Mouse (Mus musculus) neural tube, embryonic 11.5 days (tissue): Measurements from ENCODE around the gene Zfp92. TPM values are rescaled to one million over a fixed set of nuclear protein-coding genes. Genes with fewer than 3 reads are reported as not detected.
A peak's percentile ranks its signal among the peaks of the same experiment; 100 is the strongest.

Source experiments
- ATAC-seq: fragments of 200-750 bp; cut with Nextera tagmentation; 2 replicates; pipeline ENCODE4 v1.8.0; 2017; ENCODE audit warnings: moderate number of reproducible peaks, mild to moderate bottlenecking, moderate TSS enrichment, moderate library complexity; ENCODE audit not compliant: insufficient read depth, low FRiP score, low TSS enrichment
- DNase-seq: peaks from one replicate; pipeline ENCODE4 v3.0.0-alpha.2; 2015; ENCODE audit warnings: low spot score
- H3K27ac ChIP-seq: fragments of 300-500 bp; sonication (generic); 2 replicates; pipeline ENCODE4 v1.5.1; 2014; ENCODE audit warnings: low read depth, mild to moderate bottlenecking, low read length
- H3K27me3 ChIP-seq: fragments of 300-500 bp; sonication (generic); 2 replicates; pipeline ENCODE4 v1.6.1; 2014; ENCODE audit warnings: mild to moderate bottlenecking, low read length, mixed read lengths; ENCODE audit not compliant: control insufficient read depth, insufficient read depth
- H3K36me3 ChIP-seq: fragments of 300-500 bp; sonication (generic); 2 replicates; pipeline ENCODE4 v1.6.1; 2014; ENCODE audit warnings: mild to moderate bottlenecking, low read length, moderate library complexity, mixed read lengths; ENCODE audit not compliant: control insufficient read depth, insufficient read depth
- H3K4me1 ChIP-seq: fragments of 300-500 bp; sonication (generic); 2 replicates; pipeline ENCODE4 v1.6.1; 2014; ENCODE audit warnings: low read length, mixed read lengths; ENCODE audit not compliant: control insufficient read depth, insufficient read depth
- H3K4me2 ChIP-seq: fragments of 300-500 bp; sonication (generic); 2 replicates; pipeline ENCODE4 v1.6.1; 2014; ENCODE audit warnings: low read depth, mild to moderate bottlenecking, moderate library complexity
- H3K4me3 ChIP-seq: fragments of 300-500 bp; sonication (generic); 2 replicates; pipeline ENCODE4 v1.5.1; 2014; ENCODE audit warnings: low read depth, low read length
- H3K9ac ChIP-seq: fragments of 300-500 bp; sonication (generic); 2 replicates; pipeline ENCODE4 v1.6.1; 2014; ENCODE audit warnings: mild to moderate bottlenecking, low read length
- H3K9me3 ChIP-seq: fragments of 300-500 bp; sonication (generic); 2 replicates; pipeline ENCODE4 v1.6.1; 2016; ENCODE audit warnings: low read length; ENCODE audit not compliant: control insufficient read depth
- whole genome bisulfite sequencing: fragments of 180-500 bp; shearing (Covaris S2); extraction: QIAGEN DNeasy Blood & Tissue Kit; methylation state at CpG from one replicate; pipeline ENCODE4 v1.1.7; 2014; 5-methylcytosine and 5-hydroxymethylcytosine counted together
- polyA plus RNA-seq: library from polyadenylated mRNA; unstranded; fragments of >200 nt; fragmentation: Nextera tagmentation; extraction: Ambion mirVana; gene quantifications from 2 replicates; pipeline ENCODE4 v1.2.1, GENCODE M21; 2014

The Zfp92 gene
- polyA plus RNA-seq, 1 experiment from 2014 or later: not detected

- WGBS: 40% methylated on average over 1 of the region's 1 CpGs
- no peak for ATAC-seq
These were observed 1.9 kb downstream of the Zfp92 start for GRCm38 (mm10) chrX:73412767-73413166.

GRCm38 (mm10) chrX:73430036-73430435, 19.1 kb downstream of the Zfp92 start:
- Histone ChIP-seq H3K36me3 (no peaks in the 10 kb centered on the region), H3K27me3 (no peaks in the 10 kb centered on the region), H3K27ac (no peak overlapping the region), H3K4me2 (no peak overlapping the region), H3K9ac (no peak overlapping the region), H3K4me3 (no peak overlapping the region), H3K4me1 (no peaks in the 10 kb centered on the region), H3K9me3 (no peaks in the 10 kb centered on the region)
- WGBS: 79% methylated on average over 2 of the region's 2 CpGs
- ATAC-seq (no peak), DNase-seq (no peak)

More at GRCm38 (mm10) chrX:73412767-73413166, 1.9 kb downstream of the Zfp92 start:
- Histone ChIP-seq H3K9me3 (no peaks in the 10 kb centered on the region), H3K9ac (no peak overlapping the region), H3K4me1 (no peaks in the 10 kb centered on the region), H3K36me3 (no peaks in the 10 kb centered on the region), H3K4me2 (no peak overlapping the region), H3K4me3 (no peak overlapping the region), H3K27ac (no peak overlapping the region), H3K27me3 (no peaks in the 10 kb centered on the region)
- no peak for DNase-seq

GRCm38 (mm10) chrX:73432850-73433249, 22.0 kb downstream of the Zfp92 start:
- Histone ChIP-seq H3K9me3 (no peaks in the 10 kb centered on the region), H3K9ac (no peak overlapping the region), H3K4me1 (no peaks in the 10 kb centered on the region), H3K36me3 (no peaks in the 10 kb centered on the region), H3K4me3 (no peak overlapping the region), H3K4me2 (no peak overlapping the region), H3K27me3 (no peaks in the 10 kb centered on the region), H3K27ac (no peak overlapping the region)
- 76% methylated on average over 5 of the region's 5 CpGs for WGBS
- no peak for DNase-seq
- ATAC-seq: no peak

- 85% methylated on average over 11 of the region's 11 CpGs for WGBS
- DNase-seq (no peak), ATAC-seq (no peak)
- H3K4me3 ChIP-seq: no peak within 1 kb of the TSS
- H3K4me2 ChIP-seq: no peak within 1 kb of the TSS
- no peaks in the 10 kb centered on the region for H3K27me3 ChIP-seq
- H3K36me3 ChIP-seq: no peaks in the 10 kb centered on the region
- H3K4me1 ChIP-seq: no peaks in the 10 kb centered on the region
- no peak within 1 kb of the TSS for H3K9ac ChIP-seq
- no peaks in the 10 kb centered on the region for H3K9me3 ChIP-seq
- H3K27ac ChIP-seq: no peak within 1 kb of the TSS
These were observed 24.4 kb downstream of the Zfp92 start, which contains the start of gene Trex2 for GRCm38 (mm10) chrX:73435252-73435651. TSS of gene Trex2 (minus strand) at chrX:73435344.

- Histone ChIP-seq H3K9me3 (no peaks in the 10 kb centered on the region), H3K4me2 (no peak overlapping the region), H3K36me3 (no peaks in the 10 kb centered on the region), H3K9ac (no peak overlapping the region), H3K4me1 (no peaks in the 10 kb centered on the region), H3K27ac (no peak overlapping the region), H3K4me3 (no peak overlapping the region), H3K27me3 (no peaks in the 10 kb centered on the region)
- ATAC-seq (no peak), DNase-seq (no peak)
- WGBS: 74% methylated on average over 2 of the region's 2 CpGs
These were observed 30.5 kb downstream of the Zfp92 start for GRCm38 (mm10) chrX:73441428-73441827.

GRCm38 (mm10) chrX:73451949-73452348, 41.1 kb downstream of the Zfp92 start:
- H3K36me3 ChIP-seq: no peaks in the 10 kb centered on the region
- no peak overlapping the region for H3K4me3 ChIP-seq
- H3K4me2 ChIP-seq: no peak overlapping the region
- H3K9ac ChIP-seq: no peak overlapping the region
- WGBS: 20% methylated on average over 2 of the region's 2 CpGs
- no peak for ATAC-seq
- H3K4me1 ChIP-seq: no peaks in the 10 kb centered on the region
- no peaks in the 10 kb centered on the region for H3K27me3 ChIP-seq
- H3K9me3 ChIP-seq: no peaks in the 10 kb centered on the region
- peak; percentile 66 for DNase-seq
- H3K27ac ChIP-seq: no peak overlapping the region

GRCm38 (mm10) chrX:73458877-73459392, 48.0 kb downstream of the Zfp92 start, which contains the start of gene Haus7:
TSS of gene Haus7 (minus strand) at chrX:73459044.
- Histone ChIP-seq H3K4me2 (peak within 1 kb of the TSS; percentile 53), H3K4me3 (peak within 1 kb of the TSS; percentile 51), H3K9ac (peak within 1 kb of the TSS; percentile 30; the same call in 1 of the 2 replicates), H3K27ac (no peak within 1 kb of the TSS), H3K9me3 (no peaks in the 10 kb centered on the region), H3K27me3 (no peaks in the 10 kb centered on the region), H3K36me3 (no peaks in the 10 kb centered on the region), H3K4me1 (no peaks in the 10 kb centered on the region)
- 23% methylated on average over 25 of the region's 26 CpGs for WGBS
- peak; percentile 92 for DNase-seq
- ATAC-seq: peak; percentile 100

- Histone ChIP-seq H3K9ac (no peak overlapping the region), H3K4me3 (no peak overlapping the region), H3K4me1 (no peaks in the 10 kb centered on the region), H3K9me3 (no peaks in the 10 kb centered on the region), H3K27ac (no peak overlapping the region), H3K4me2 (no peak overlapping the region), H3K27me3 (no peaks in the 10 kb centered on the region), H3K36me3 (no peaks in the 10 kb centered on the region)
- 68% methylated on average over 4 of the region's 4 CpGs for WGBS
- ATAC-seq (no peak), DNase-seq (no peak)
These were observed 49.9 kb downstream of the Zfp92 start for GRCm38 (mm10) chrX:73460792-73461191.

- WGBS: 73% methylated on average over 9 of the region's 9 CpGs
These were observed 54.7 kb downstream of the Zfp92 start for GRCm38 (mm10) chrX:73465483-73466186.

More at GRCm38 (mm10) chrX:73465483-73466186, 54.7 kb downstream of the Zfp92 start:
- Histone ChIP-seq H3K36me3 (no peaks in the 10 kb centered on the region), H3K9me3 (no peaks in the 10 kb centered on the region), H3K27me3 (no peaks in the 10 kb centered on the region), H3K4me1 (no peaks in the 10 kb centered on the region), H3K27ac (no peak overlapping the region), H3K9ac (no peak overlapping the region), H3K4me2 (no peak overlapping the region), H3K4me3 (no peak overlapping the region)
- DNase-seq: no peak
- no peak for ATAC-seq
